Mouse (Mus musculus) CH12.LX (cell line): ENCODE results near the gene Fn3krp.

Experiments
- BHLHE40 ChIP-seq: IDR thresholded peaks from 2 replicates; pipeline ENCODE4 v1.6.1; 2011; ENCODE audit warnings: mild to moderate bottlenecking, low read depth, low read length, improper control_type of control experiment
- CTCF ChIP-seq, 2 experiments: IDR thresholded peaks in 1 of 2; conservative IDR thresholded peaks in 1 of 2; 2 replicates each; pipeline ENCODE4 v1.5.1; 2011 to 2012; ENCODE audit warnings: low read depth in 2 of 2, low read length in 2 of 2, improper control_type of control experiment in 1 of 2, inconsistent platforms in 1 of 2, mild to moderate bottlenecking in 1 of 2, moderate library complexity in 1 of 2
- E2F4 ChIP-seq: IDR thresholded peaks from 2 replicates; pipeline ENCODE4 v1.6.1; 2011; ENCODE audit warnings: low read depth, low read length, improper control_type of control experiment; ENCODE audit not compliant: insufficient replicate concordance
- JUND ChIP-seq: conservative IDR thresholded peaks from 2 replicates; pipeline ENCODE4 v1.6.1; 2011; ENCODE audit warnings: low read depth, low read length, improper control_type of control experiment
- MAX ChIP-seq: IDR thresholded peaks from 2 replicates; pipeline ENCODE4 v1.6.1; 2011; ENCODE audit warnings: low read length, improper control_type of control experiment
- TBP ChIP-seq: conservative IDR thresholded peaks from 2 replicates; pipeline ENCODE4 v1.6.1; 2011; ENCODE audit warnings: low read depth, low read length, improper control_type of control experiment
- USF2 ChIP-seq: conservative IDR thresholded peaks from 2 replicates; pipeline ENCODE4 v1.6.1; 2011; ENCODE audit warnings: low read depth, low read length, improper control_type of control experiment
- ZKSCAN1 ChIP-seq: IDR thresholded peaks from 2 replicates; pipeline ENCODE4 v1.6.1; 2012; ENCODE audit warnings: low read depth, inconsistent platforms, low read length, improper control_type of control experiment, borderline replicate concordance

GRCm38 (mm10) chr11:121373305-121373704 lies 47.9 kb upstream of the Fn3krp start:
- no peak for TF ChIP-seq BHLHE40
- no peak for TF ChIP-seq JUND
- no peak for TF ChIP-seq CTCF (conservative IDR thresholded peaks at IDR 0.05 in 1 of 2, IDR thresholded peaks at IDR 0.05 in 1 of 2; ENCODE audit: low read depth in 2 of 2, low read length in 2 of 2)
- TF ChIP-seq ZKSCAN1, result no peak
- no peak for TF ChIP-seq USF2
- TF ChIP-seq TBP, result no peak
- TF ChIP-seq E2F4, result no peak
- no peak for TF ChIP-seq MAX
